Mouse (Mus musculus): ENCODE data around the gene Sipa1l3.
A peak's percentile ranks its signal among the peaks of the same experiment; 100 is the strongest.

Gene Sipa1l3

GRCm38 (mm10) chr7:29480590-29481344, 37.7 kb downstream of the Sipa1l3 start:
- no peak for DNase-seq (ENCODE audit: extremely low spot score)

GRCm38 (mm10) chr7:29480183-29480582, 38.3 kb downstream of the Sipa1l3 start:
- no peak for DNase-seq (ENCODE audit: extremely low spot score)

GRCm38 (mm10) chr7:29475005-29475404, 43.4 kb downstream of the Sipa1l3 start:
- no peak for DNase-seq (ENCODE audit: extremely low spot score)

GRCm38 (mm10) chr7:29471309-29471708, 47.1 kb downstream of the Sipa1l3 start:
- no peak for DNase-seq (ENCODE audit: extremely low spot score)

- DNase-seq (ENCODE audit: extremely low spot score), result no peak
Measured at GRCm38 (mm10) chr7:29469602-29470344, 48.7 kb downstream of the Sipa1l3 start.

- DNase-seq (ENCODE audit: extremely low spot score), result no peak
Measured at GRCm38 (mm10) chr7:29468593-29468992, 49.8 kb downstream of the Sipa1l3 start.

GRCm38 (mm10) chr7:29466585-29466984, 51.9 kb downstream of the Sipa1l3 start:
- no peak for DNase-seq (ENCODE audit: extremely low spot score)

GRCm38 (mm10) chr7:29465736-29466135, 52.7 kb downstream of the Sipa1l3 start:
- DNase-seq (ENCODE audit: extremely low spot score), result no peak

- DNase-seq (ENCODE audit: extremely low spot score), result no peak
Measured at GRCm38 (mm10) chr7:29462820-29463219, 55.6 kb downstream of the Sipa1l3 start.

GRCm38 (mm10) chr7:29462178-29462577, 56.3 kb downstream of the Sipa1l3 start:
- no peak for DNase-seq (ENCODE audit: extremely low spot score)

- DNase-seq (ENCODE audit: extremely low spot score), result no peak
Measured at GRCm38 (mm10) chr7:29461557-29461956, 56.9 kb downstream of the Sipa1l3 start.

- no peak for DNase-seq (ENCODE audit: extremely low spot score)
Measured at GRCm38 (mm10) chr7:29458889-29459740, 59.3 kb downstream of the Sipa1l3 start.

GRCm38 (mm10) chr7:29457772-29458171, 60.7 kb downstream of the Sipa1l3 start:
- DNase-seq (ENCODE audit: extremely low spot score), result no peak

- no peak for DNase-seq (ENCODE audit: extremely low spot score)
Measured at GRCm38 (mm10) chr7:29456716-29457115, 61.7 kb downstream of the Sipa1l3 start.

GRCm38 (mm10) chr7:29455591-29455990, 62.9 kb downstream of the Sipa1l3 start:
- DNase-seq (ENCODE audit: extremely low spot score), result no peak

GRCm38 (mm10) chr7:29454965-29455364, 63.5 kb downstream of the Sipa1l3 start:
- no peak for DNase-seq (ENCODE audit: extremely low spot score)

GRCm38 (mm10) chr7:29452991-29453741, 65.3 kb downstream of the Sipa1l3 start:
- DNase-seq (ENCODE audit: extremely low spot score), result peak; percentile 66

- DNase-seq (ENCODE audit: extremely low spot score), result no peak
Measured at GRCm38 (mm10) chr7:29452381-29452780, 66.1 kb downstream of the Sipa1l3 start.

- no peak for DNase-seq (ENCODE audit: extremely low spot score)
Measured at GRCm38 (mm10) chr7:29450175-29450574, 68.3 kb downstream of the Sipa1l3 start.

- DNase-seq (ENCODE audit: extremely low spot score), result no peak
Measured at GRCm38 (mm10) chr7:29448830-29449229, 69.6 kb downstream of the Sipa1l3 start.

- no peak for DNase-seq (ENCODE audit: extremely low spot score)
Measured at GRCm38 (mm10) chr7:29447147-29447829, 71.2 kb downstream of the Sipa1l3 start.

All from embryo, embryonic 9.5 days (tissue).